Mouse (Mus musculus) left cerebral cortex, postnatal 25 days (tissue): ENCODE measurements at regions not wholly inside any gene's neighbourhood (a gene's known extent, or its start where the extent isn't known, plus 50 kb on each side); places are given as distances from the start of the nearest gene placed in this dataset.
A peak's percentile ranks its signal among the peaks of the same experiment; 100 is the strongest.

Experiments used
- DNase-seq, 2 experiments: peaks; one replicate each; pipeline ENCODE4 v3.0.0; 2022; ENCODE audit warnings: low spot score in 2 of 2, mixed read lengths in 1 of 2
- intact Hi-C: fragments of 180-260 bp; cut with DNase I; formaldehyde crosslinking; loops from one replicate; pipeline ENCODE4 v1.15.1; 2025

GRCm38 (mm10) chr17:60018752-60019323 lies 1005.7 kb upstream of the Nudt12 start:
- intact Hi-C loops, result no loop called here

GRCm38 (mm10) chr17:59997952-59998351 lies 984.8 kb upstream of the Nudt12 start:
- intact Hi-C loops, result no loop called here
- DNase-seq, result no peak

More at GRCm38 (mm10) chr17:60018752-60019323, 1005.7 kb upstream of the Nudt12 start:
- no peak for DNase-seq

GRCm38 (mm10) chr17:59979325-59979880 lies 966.2 kb upstream of the Nudt12 start:
- intact Hi-C loops, result no loop called here
- no peak for DNase-seq

GRCm38 (mm10) chr17:59977136-59977770 lies 964.1 kb upstream of the Nudt12 start:
- DNase-seq, result no peak
- intact Hi-C loops, result no loop called here

GRCm38 (mm10) chr17:59967383-59967782 lies 954.2 kb upstream of the Nudt12 start:
- intact Hi-C loops, result no loop called here
- DNase-seq, result no peak

GRCm38 (mm10) chr17:59955300-59956057 lies 942.3 kb upstream of the Nudt12 start:
- intact Hi-C loops, result no loop called here
- no peak for DNase-seq

- DNase-seq, result no peak
- intact Hi-C loops, result no loop called here
Observed at GRCm38 (mm10) chr17:59946433-59946832, 933.3 kb upstream of the Nudt12 start.

GRCm38 (mm10) chr17:59904395-59904794 lies 891.2 kb upstream of the Nudt12 start:
- no peak for DNase-seq
- intact Hi-C loops, result no loop called here

GRCm38 (mm10) chr17:59877791-59878190 lies 864.6 kb upstream of the Nudt12 start:
- DNase-seq, result no peak
- intact Hi-C loops, result no loop called here

- intact Hi-C loops, result no loop called here
- no peak for DNase-seq
Observed at GRCm38 (mm10) chr17:59848853-59849252, 835.7 kb upstream of the Nudt12 start.

GRCm38 (mm10) chr17:59845261-59845819 lies 832.2 kb upstream of the Nudt12 start:
- DNase-seq, result no peak
- intact Hi-C loops, result no loop called here

GRCm38 (mm10) chr17:59805870-59806269 lies 792.7 kb upstream of the Nudt12 start:
- DNase-seq, result no peak

GRCm38 (mm10) chr17:59793434-59793833 lies 780.3 kb upstream of the Nudt12 start:
- intact Hi-C loops, result no loop called here
- DNase-seq, result no peak

More at GRCm38 (mm10) chr17:59805870-59806269, 792.7 kb upstream of the Nudt12 start:
- intact Hi-C loops, result no loop called here

- intact Hi-C loops, result no loop called here
- no peak for DNase-seq
Observed at GRCm38 (mm10) chr17:59792780-59793179, 779.6 kb upstream of the Nudt12 start.

GRCm38 (mm10) chr17:59774075-59774474 lies 760.9 kb upstream of the Nudt12 start:
- DNase-seq, result no peak
- intact Hi-C loops, result no loop called here

- no peak for DNase-seq
- intact Hi-C loops, result no loop called here
Observed at GRCm38 (mm10) chr17:59766580-59766979, 753.4 kb upstream of the Nudt12 start.

GRCm38 (mm10) chr17:59764486-59764885 lies 751.3 kb upstream of the Nudt12 start:
- peak; percentile 1 for DNase-seq
- intact Hi-C loops, result no loop called here

GRCm38 (mm10) chr17:59762068-59762467 lies 748.9 kb upstream of the Nudt12 start:
- no peak for DNase-seq
- intact Hi-C loops, result no loop called here

GRCm38 (mm10) chr17:59760889-59761288 lies 747.7 kb upstream of the Nudt12 start:
- DNase-seq, result no peak
- intact Hi-C loops, result no loop called here

- intact Hi-C loops, result no loop called here
- no peak for DNase-seq
Observed at GRCm38 (mm10) chr17:59746106-59746505, 732.9 kb upstream of the Nudt12 start.
